Mouse (Mus musculus) cortical plate, adult 2 months (tissue): ENCODE measurements around the gene Slc6a9.

Experiments used
- CTCF ChIP-seq: fragments of 200-500 bp; IDR thresholded peaks from 2 replicates; pipeline ENCODE4 v1.5.1; 2011; ENCODE audit warnings: mild to moderate bottlenecking, control low read depth, low read length; ENCODE audit not compliant: insufficient read depth; ENCODE audit errors: extremely low read depth
- POLR2A ChIP-seq: fragments of 200-500 bp; IDR thresholded peaks from 2 replicates; pipeline ENCODE4 v1.6.1; 2011; ENCODE audit warnings: mild to moderate bottlenecking, low read length, control low read depth; ENCODE audit not compliant: insufficient read depth; ENCODE audit errors: extremely low read depth

DNA sequence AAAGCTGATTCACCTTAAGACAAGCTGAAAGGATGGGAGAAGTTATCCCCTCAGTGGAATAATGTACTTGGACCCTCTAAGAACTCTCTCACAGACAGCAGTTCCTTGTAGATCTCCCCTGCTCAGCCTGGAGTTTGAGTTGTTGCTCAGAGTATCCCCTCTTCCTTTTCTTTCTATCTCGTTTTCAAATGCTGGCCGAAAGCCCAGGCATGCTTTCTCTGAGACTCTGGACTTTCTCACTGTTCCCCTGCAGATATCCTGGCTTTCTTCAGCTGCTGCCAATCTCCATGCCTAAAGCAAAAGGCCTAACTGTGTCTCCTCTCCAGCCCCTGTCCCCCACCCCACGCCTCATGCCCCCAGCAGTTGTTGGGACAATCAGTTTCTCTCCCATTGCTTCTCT, 84.0 kb downstream of the Slc6a9 start:
- no peak for TF ChIP-seq CTCF
- no peak for TF ChIP-seq POLR2A
